Mouse (Mus musculus) left cerebral cortex, postnatal 36 days (tissue): ENCODE results near the gene Azgp1. TPM values are rescaled to one million over a fixed set of nuclear protein-coding genes. Genes with fewer than 3 reads are reported as not detected.
"Not testable (repeated sequence)": the region's sequence is repeated elsewhere in the genome, so short reads cannot be mapped to it uniquely, and the experiment has no call there.

Experiments
- DNase-seq, 2 experiments: peaks; one replicate each; pipeline ENCODE4 v3.0.0; 2021 to 2022; ENCODE audit warnings: low spot score in 2 of 2, mixed read lengths in 1 of 2
- intact Hi-C: fragments of 180-260 bp; cut with DNase I; formaldehyde crosslinking; loops from one replicate; pipeline ENCODE4 v1.15.1; 2025
- total RNA-seq, 2 experiments: library from RNA; stranded (reverse); gene quantifications; 2 replicates each; pipeline ENCODE4 v1.2.3; 2021

Gene Azgp1
- total RNA-seq, 2 experiments from 2014 or later, result not detected

- DNase-seq, intact Hi-C loops: not testable (repeated sequence)
These were observed 38.3 kb downstream of the Azgp1 start for GRCm38 (mm10) chr5:138019577-138019976.

- DNase-seq, intact Hi-C loops: not testable (repeated sequence)
These were observed 39.7 kb downstream of the Azgp1 start, which contains the start of the genes Smok3a and Smok3b for GRCm38 (mm10) chr5:138020961-138021479. Gene Smok3a, plus strand, starts transcription at chr5:138021261. Gene Smok3b, plus strand, starts transcription at chr5:138021429.

Other genes with a start within 250 kb of the Azgp1 start
- gene Nyap1, start 239.9 kb upstream of the Azgp1 start, total RNA-seq, result 10 to 100 TPM; 70.1 to 79.5 TPM
- gene Tsc22d4, start 235.8 kb upstream of the Azgp1 start, total RNA-seq, result 100 to 1,000 TPM; 166 to 203 TPM
- 10 to 100 TPM; 23.5 to 28.6 TPM for gene Ppp1r35, start 202.7 kb upstream of the Azgp1 start, total RNA-seq
- gene Mepce, start 193.9 kb upstream of the Azgp1 start, total RNA-seq, result 10 to 100 TPM; 33.5 to 42.8 TPM
- 1 to 10 TPM; 4.6 to 7.2 TPM for gene Zcwpw1, start 193.7 kb upstream of the Azgp1 start, total RNA-seq
- under 1 TPM in 1 of 2 experiments, not detected in 1; 0.20 TPM for gene Pilra, start 145.2 kb upstream of the Azgp1 start, total RNA-seq
- gene Pilrb1, start 123.4 kb upstream of the Azgp1 start, total RNA-seq, result not detected
- not detected for gene Pilrb2, start 109.7 kb upstream of the Azgp1 start, total RNA-seq
- gene Cyp3a13, start 59.9 kb upstream of the Azgp1 start, total RNA-seq, result under 1 TPM; 0.25 TPM
- gene Gjc3, start 18.4 kb upstream of the Azgp1 start, total RNA-seq, result 10 to 100 TPM; 21.0 to 23.4 TPM
- not detected for gene Smok3a, start 39.7 kb downstream of the Azgp1 start, total RNA-seq
- not detected for gene Smok3b, start 39.9 kb downstream of the Azgp1 start, total RNA-seq
- gene Smok3c, start 71.7 kb downstream of the Azgp1 start, total RNA-seq, result not detected
- 10 to 100 TPM; 39.9 to 40.2 TPM for gene Zkscan1, start 103.6 kb downstream of the Azgp1 start, total RNA-seq
- gene Zscan21, start 135.4 kb downstream of the Azgp1 start, total RNA-seq, result 10 to 100 TPM; 16.1 to 16.4 TPM
- 10 to 100 TPM; 12.3 to 16.2 TPM for gene Zfp113, start 174.2 kb downstream of the Azgp1 start, total RNA-seq
- gene Cops6, start 179.6 kb downstream of the Azgp1 start, total RNA-seq, result 100 to 1,000 TPM; 122 to 137 TPM
- gene Ap4m1, start 190.5 kb downstream of the Azgp1 start, total RNA-seq, result 10 to 100 TPM; 20.1 to 26.6 TPM
- 10 to 100 TPM; 14.3 to 15.3 TPM for gene Mcm7, start 190.9 kb downstream of the Azgp1 start, total RNA-seq
- gene Taf6, start 205.9 kb downstream of the Azgp1 start, total RNA-seq, result 10 to 100 TPM; 36.1 to 41.1 TPM
- 10 to 100 TPM; 14.5 to 18.0 TPM for gene Cnpy4, start 206.0 kb downstream of the Azgp1 start, total RNA-seq
- gene Mblac1, start 212.8 kb downstream of the Azgp1 start, total RNA-seq, result 10 to 100 TPM in 1 of 2 experiments, 1 to 10 TPM in 1; 8.7 to 11.6 TPM
- gene Nxpe5, start 244.4 kb downstream of the Azgp1 start, total RNA-seq, result not detected